Mouse (Mus musculus): ENCODE measurements at regions not wholly inside any gene's neighbourhood (a gene's known extent, or its start where the extent isn't known, plus 50 kb on each side); places are given as distances from the start of the nearest gene placed in this dataset.
"Not testable (repeated sequence)": the region's sequence is repeated elsewhere in the genome, so short reads cannot be mapped to it uniquely, and the experiment has no call there.

GRCm38 (mm10) chr10:66689196-66689595, 406.7 kb upstream of the Jmjd1c start:
- H3K4me3 ChIP-seq (ENCODE audit: low read depth, low read length); H3K4me2 ChIP-seq (replicated peaks; ENCODE audit: low read depth, low read length); H3K27me3 ChIP-seq (ENCODE audit: control insufficient read depth, insufficient read depth, low read length); H3K9ac ChIP-seq (replicated peaks; ENCODE audit: low read depth, low read length); H3K36me3 ChIP-seq (ENCODE audit: control insufficient read depth, insufficient read depth, low read length); H3K4me1 ChIP-seq (ENCODE audit: control insufficient read depth, insufficient read depth, low read length); H3K27ac ChIP-seq (ENCODE audit: low read length); ATAC-seq (ENCODE audit: insufficient number of reproducible peaks, insufficient read depth, low FRiP score, low read depth); H3K9me3 ChIP-seq (ENCODE audit: control insufficient read depth, low read depth, low read length): not testable (repeated sequence)
- 75% methylated on average over 2 of the region's 2 CpGs for WGBS

DNA sequence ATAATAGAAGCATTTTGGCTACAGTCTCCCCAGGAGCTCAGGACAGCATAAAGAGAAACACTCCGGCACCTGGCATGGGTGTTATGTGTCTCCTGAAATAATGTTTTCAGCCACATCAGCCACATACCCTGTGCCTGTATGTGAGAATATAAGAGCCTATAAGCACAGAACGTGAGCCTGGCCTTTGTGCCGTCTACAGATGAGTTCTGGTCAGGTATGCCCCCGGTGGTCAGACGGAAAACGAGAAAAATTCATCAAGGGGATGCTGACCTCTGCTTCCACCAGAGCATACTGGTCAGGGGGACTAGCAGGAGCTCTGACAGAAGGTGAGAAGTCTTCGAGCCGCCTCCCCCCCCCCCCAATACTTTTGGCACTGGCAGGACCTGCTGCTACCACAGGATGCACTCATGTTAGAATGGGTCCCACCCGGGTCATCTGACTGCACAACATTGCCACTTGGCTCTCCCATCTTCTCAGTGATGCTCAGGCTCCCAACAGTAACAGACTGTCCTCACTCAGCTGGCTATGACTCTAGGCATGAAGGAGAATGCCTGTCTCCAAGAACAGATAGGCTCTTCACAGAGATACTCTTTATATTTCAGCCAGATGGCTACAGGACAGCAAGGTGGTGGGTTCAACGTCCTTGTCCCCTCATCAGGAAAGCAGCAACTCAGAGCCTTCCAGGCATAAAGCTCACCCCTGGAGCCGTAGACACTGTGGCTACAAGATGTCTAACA, 401.2 kb upstream of the Jmjd1c start:
- H3K27ac ChIP-seq (ENCODE audit: low read length), result no peak overlapping the region
- no peak for ATAC-seq (ENCODE audit: insufficient number of reproducible peaks, insufficient read depth, low FRiP score, low read depth)
- H3K36me3 ChIP-seq (ENCODE audit: control insufficient read depth, insufficient read depth, low read length), result no peaks in the 10 kb centered on the region
- H3K27me3 ChIP-seq (ENCODE audit: control insufficient read depth, insufficient read depth, low read length), result no peaks in the 10 kb centered on the region
- no peak overlapping the region for H3K4me3 ChIP-seq (ENCODE audit: low read depth, low read length)
- no peak overlapping the region for H3K4me2 ChIP-seq (replicated peaks; ENCODE audit: low read depth, low read length)
- 87% methylated on average over 11 of the region's 11 CpGs for WGBS
- H3K9ac ChIP-seq (replicated peaks; ENCODE audit: low read depth, low read length), result no peak overlapping the region
- H3K4me1 ChIP-seq (ENCODE audit: control insufficient read depth, insufficient read depth, low read length), result no peaks in the 10 kb centered on the region
- no peaks in the 10 kb centered on the region for H3K9me3 ChIP-seq (ENCODE audit: control insufficient read depth, low read depth, low read length)

DNA sequence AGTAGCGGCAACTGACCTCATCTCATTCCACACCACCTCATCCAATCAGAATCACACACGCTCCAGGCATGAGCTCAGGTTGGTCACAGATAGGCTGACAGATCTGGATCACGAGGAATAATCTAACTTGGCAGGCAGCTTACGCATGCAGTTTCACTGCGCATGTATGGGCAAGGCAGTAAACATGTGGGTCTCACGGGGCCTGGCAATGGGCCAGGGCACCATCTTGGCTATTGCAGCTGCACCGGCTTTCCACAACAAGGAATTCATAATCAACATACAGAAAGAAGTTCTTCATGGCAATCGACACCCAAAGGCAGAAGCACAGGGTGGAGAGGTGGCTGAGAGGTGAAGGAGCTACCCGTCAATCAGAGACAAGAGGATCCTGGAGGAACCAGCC, 381.0 kb upstream of the Jmjd1c start:
- H3K4me3 ChIP-seq (ENCODE audit: low read depth, low read length); H3K9ac ChIP-seq (replicated peaks; ENCODE audit: low read depth, low read length); H3K36me3 ChIP-seq (ENCODE audit: control insufficient read depth, insufficient read depth, low read length); ATAC-seq (ENCODE audit: insufficient number of reproducible peaks, insufficient read depth, low FRiP score, low read depth); H3K4me2 ChIP-seq (replicated peaks; ENCODE audit: low read depth, low read length); H3K4me1 ChIP-seq (ENCODE audit: control insufficient read depth, insufficient read depth, low read length); H3K27me3 ChIP-seq (ENCODE audit: control insufficient read depth, insufficient read depth, low read length); H3K9me3 ChIP-seq (ENCODE audit: control insufficient read depth, low read depth, low read length); H3K27ac ChIP-seq (ENCODE audit: low read length): not testable (repeated sequence)
- 90% methylated on average over 9 of the region's 9 CpGs for WGBS

GRCm38 (mm10) chr10:66717909-66718308, 378.0 kb upstream of the Jmjd1c start:
- 80% methylated on average over 7 of the region's 7 CpGs for WGBS
- no peak for ATAC-seq (ENCODE audit: insufficient number of reproducible peaks, insufficient read depth, low FRiP score, low read depth)
- Histone ChIP-seq H3K4me1 (ENCODE audit: control insufficient read depth, insufficient read depth, low read length) (no peaks in the 10 kb centered on the region), H3K27ac (ENCODE audit: low read length) (no peak overlapping the region), H3K4me3 (ENCODE audit: low read depth, low read length) (no peak overlapping the region), H3K36me3 (ENCODE audit: control insufficient read depth, insufficient read depth, low read length) (no peaks in the 10 kb centered on the region), H3K4me2 (replicated peaks; ENCODE audit: low read depth, low read length) (no peak overlapping the region), H3K9ac (replicated peaks; ENCODE audit: low read depth, low read length) (no peak overlapping the region), H3K27me3 (ENCODE audit: control insufficient read depth, insufficient read depth, low read length) (no peaks in the 10 kb centered on the region), H3K9me3 (ENCODE audit: control insufficient read depth, low read depth, low read length) (0 out of 2 replicates have a peak, but pooled peaks cover 3% of the 10 kb centered on the region)

DNA sequence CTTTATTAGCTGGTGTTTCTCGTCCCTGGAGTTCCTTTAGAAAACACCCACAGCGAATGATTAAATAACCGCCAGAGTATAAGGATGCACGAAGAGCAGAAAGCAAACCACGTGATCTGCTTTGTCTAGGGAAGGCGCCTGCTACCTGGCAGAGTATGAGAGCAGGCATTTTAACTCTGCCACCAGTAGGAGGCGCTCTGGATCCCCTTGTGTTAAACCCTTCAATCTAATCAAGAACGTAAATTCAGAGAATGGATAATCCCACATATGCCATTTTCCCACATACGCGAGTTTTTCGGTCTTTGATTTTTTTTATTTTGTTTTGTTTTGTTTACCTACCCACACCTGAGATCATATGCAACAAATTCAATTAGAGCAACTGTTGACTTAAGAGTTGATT, 376.1 kb upstream of the Jmjd1c start:
- Histone ChIP-seq H3K9ac (replicated peaks; ENCODE audit: low read depth, low read length) (no peak overlapping the region), H3K27me3 (ENCODE audit: control insufficient read depth, insufficient read depth, low read length) (no peaks in the 10 kb centered on the region), H3K27ac (ENCODE audit: low read length) (no peak overlapping the region), H3K4me3 (ENCODE audit: low read depth, low read length) (no peak overlapping the region), H3K36me3 (ENCODE audit: control insufficient read depth, insufficient read depth, low read length) (no peaks in the 10 kb centered on the region), H3K9me3 (ENCODE audit: control insufficient read depth, low read depth, low read length) (0 out of 2 replicates have a peak, but pooled peaks cover 3% of the 10 kb centered on the region), H3K4me1 (ENCODE audit: control insufficient read depth, insufficient read depth, low read length) (no peaks in the 10 kb centered on the region), H3K4me2 (replicated peaks; ENCODE audit: low read depth, low read length) (no peak overlapping the region)
- WGBS, result 88% methylated on average over 11 of the region's 11 CpGs
- ATAC-seq (ENCODE audit: insufficient number of reproducible peaks, insufficient read depth, low FRiP score, low read depth), result no peak

- Histone ChIP-seq H3K27ac (ENCODE audit: low read length) (no peak overlapping the region), H3K36me3 (ENCODE audit: control insufficient read depth, insufficient read depth, low read length) (no peaks in the 10 kb centered on the region), H3K9me3 (ENCODE audit: control insufficient read depth, low read depth, low read length) (peaks cover 5% of the 10 kb centered on the region; the same call in 1 of the 2 replicates), H3K27me3 (ENCODE audit: control insufficient read depth, insufficient read depth, low read length) (no peaks in the 10 kb centered on the region), H3K4me3 (ENCODE audit: low read depth, low read length) (no peak overlapping the region), H3K4me1 (ENCODE audit: control insufficient read depth, insufficient read depth, low read length) (no peaks in the 10 kb centered on the region), H3K4me2 (replicated peaks; ENCODE audit: low read depth, low read length) (no peak overlapping the region), H3K9ac (replicated peaks; ENCODE audit: low read depth, low read length) (no peak overlapping the region)
- WGBS, result 90% methylated on average over 5 of the region's 5 CpGs
- no peak for ATAC-seq (ENCODE audit: insufficient number of reproducible peaks, insufficient read depth, low FRiP score, low read depth)
Measured at GRCm38 (mm10) chr10:66733631-66734030, 362.3 kb upstream of the Jmjd1c start.

DNA sequence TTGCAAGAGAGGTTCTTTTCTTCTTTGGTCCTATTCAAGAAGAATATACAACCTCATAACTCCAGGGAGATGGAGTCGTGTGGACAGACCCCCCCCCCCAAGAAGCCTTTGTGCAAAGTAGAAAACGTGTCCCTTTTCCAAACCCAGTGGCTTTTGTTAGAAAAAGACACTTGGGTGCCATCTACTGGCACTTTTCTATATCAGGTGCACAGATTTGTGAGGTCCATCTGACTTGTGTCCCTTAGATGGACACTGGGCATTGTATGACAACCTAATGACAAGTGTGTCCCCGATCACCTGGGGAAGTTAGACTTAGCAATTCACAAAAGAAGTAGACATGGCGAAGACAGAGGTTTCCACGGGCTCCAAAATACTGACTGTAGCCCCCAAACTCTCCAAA, 361.1 kb upstream of the Jmjd1c start:
- Histone ChIP-seq H3K4me1 (ENCODE audit: control insufficient read depth, insufficient read depth, low read length) (no peaks in the 10 kb centered on the region), H3K4me3 (ENCODE audit: low read depth, low read length) (no peak overlapping the region), H3K9ac (replicated peaks; ENCODE audit: low read depth, low read length) (no peak overlapping the region), H3K9me3 (ENCODE audit: control insufficient read depth, low read depth, low read length) (peaks cover 1% of the 10 kb centered on the region; the same call in 1 of the 2 replicates), H3K27me3 (ENCODE audit: control insufficient read depth, insufficient read depth, low read length) (no peaks in the 10 kb centered on the region), H3K36me3 (ENCODE audit: control insufficient read depth, insufficient read depth, low read length) (no peaks in the 10 kb centered on the region), H3K27ac (ENCODE audit: low read length) (no peak overlapping the region), H3K4me2 (replicated peaks; ENCODE audit: low read depth, low read length) (no peak overlapping the region)
- WGBS, result 49% methylated on average over 5 of the region's 5 CpGs
- no peak for ATAC-seq (ENCODE audit: insufficient number of reproducible peaks, insufficient read depth, low FRiP score, low read depth)

DNA sequence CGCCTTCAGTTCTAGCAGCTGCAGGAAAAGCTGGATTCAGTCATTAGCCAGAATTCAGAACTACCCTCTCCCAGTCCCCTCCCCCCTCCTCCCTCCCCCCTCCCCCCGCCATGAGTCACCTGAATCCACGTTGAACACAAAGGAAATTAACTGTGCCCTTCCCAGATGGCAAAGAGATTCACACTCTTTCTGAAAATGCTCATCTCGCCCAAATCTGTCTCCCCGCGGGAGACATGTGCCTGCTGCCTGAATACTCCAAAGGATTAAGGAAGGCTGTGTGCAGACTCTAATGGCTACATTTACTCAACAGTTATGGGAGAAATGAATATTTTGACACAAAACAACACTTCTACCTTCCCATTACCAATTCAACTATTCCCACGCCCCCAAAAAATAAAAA, 356.9 kb upstream of the Jmjd1c start:
- ATAC-seq (ENCODE audit: insufficient number of reproducible peaks, insufficient read depth, low FRiP score, low read depth), result no peak
- Histone ChIP-seq H3K27ac (ENCODE audit: low read length) (no peak overlapping the region), H3K9ac (replicated peaks; ENCODE audit: low read depth, low read length) (no peak overlapping the region), H3K36me3 (ENCODE audit: control insufficient read depth, insufficient read depth, low read length) (no peaks in the 10 kb centered on the region), H3K9me3 (ENCODE audit: control insufficient read depth, low read depth, low read length) (no peaks in the 10 kb centered on the region), H3K4me1 (ENCODE audit: control insufficient read depth, insufficient read depth, low read length) (no peaks in the 10 kb centered on the region), H3K27me3 (ENCODE audit: control insufficient read depth, insufficient read depth, low read length) (no peaks in the 10 kb centered on the region), H3K4me3 (ENCODE audit: low read depth, low read length) (no peak overlapping the region), H3K4me2 (replicated peaks; ENCODE audit: low read depth, low read length) (no peak overlapping the region)
- WGBS, result 66% methylated on average over 7 of the region's 7 CpGs

DNA sequence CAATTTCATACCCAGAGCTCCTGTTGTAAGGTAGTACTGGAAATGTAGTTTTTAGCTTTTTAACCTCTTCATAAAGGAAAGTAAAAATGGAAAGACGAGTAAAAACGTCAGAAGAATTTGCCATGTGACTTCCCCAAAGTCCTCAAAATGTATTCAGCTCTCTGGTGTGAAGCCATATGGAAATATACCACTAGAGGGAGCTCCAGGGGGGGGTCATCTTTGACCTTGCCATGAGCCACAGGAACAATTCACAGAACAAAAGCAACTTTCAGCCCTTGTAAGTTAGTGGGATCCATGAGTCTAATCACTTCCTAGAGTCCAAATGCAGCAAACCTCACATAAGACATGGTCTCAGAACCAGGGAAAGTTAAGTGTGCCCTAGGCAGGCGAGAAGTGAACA, 354.1 kb upstream of the Jmjd1c start:
- WGBS, result 65% methylated on average over 3 of the region's 3 CpGs
- Histone ChIP-seq H3K36me3 (ENCODE audit: control insufficient read depth, insufficient read depth, low read length) (no peaks in the 10 kb centered on the region), H3K4me1 (ENCODE audit: control insufficient read depth, insufficient read depth, low read length) (no peaks in the 10 kb centered on the region), H3K9me3 (ENCODE audit: control insufficient read depth, low read depth, low read length) (no peaks in the 10 kb centered on the region), H3K9ac (replicated peaks; ENCODE audit: low read depth, low read length) (no peak overlapping the region), H3K4me2 (replicated peaks; ENCODE audit: low read depth, low read length) (no peak overlapping the region), H3K4me3 (ENCODE audit: low read depth, low read length) (no peak overlapping the region), H3K27ac (ENCODE audit: low read length) (no peak overlapping the region), H3K27me3 (ENCODE audit: control insufficient read depth, insufficient read depth, low read length) (no peaks in the 10 kb centered on the region)
- no peak for ATAC-seq (ENCODE audit: insufficient number of reproducible peaks, insufficient read depth, low FRiP score, low read depth)

Measured in stomach, embryonic 14.5 days (tissue).